Mouse (Mus musculus) c-Kit-positive CD71-negative TER-119-negative erythroid progenitor cells, embryonic 14.5 days (primary cell): ENCODE data around the gene Phf21b.

ENCODE experiments used
- DNase-seq: peaks from one replicate; pipeline ENCODE4 v3.0.0-alpha.2; 2013; ENCODE audit warnings: low read depth

The Phf21b gene

GRCm38 (mm10) chr15:84844831-84845230 lies 11.0 kb downstream of the Phf21b start:
- DNase-seq, result no peak

- no peak for DNase-seq
Observed at GRCm38 (mm10) chr15:84843034-84843433, 12.8 kb downstream of the Phf21b start.

GRCm38 (mm10) chr15:84841925-84842821 lies 13.7 kb downstream of the Phf21b start:
- no peak for DNase-seq

- no peak for DNase-seq
Observed at GRCm38 (mm10) chr15:84840560-84840959, 15.3 kb downstream of the Phf21b start.

- DNase-seq, result no peak
Observed at GRCm38 (mm10) chr15:84839521-84839920, 16.3 kb downstream of the Phf21b start.

- DNase-seq, result no peak
Observed at GRCm38 (mm10) chr15:84837896-84838295, 18.0 kb downstream of the Phf21b start.

GRCm38 (mm10) chr15:84829416-84829815 lies 26.4 kb downstream of the Phf21b start:
- peak; percentile 92 for DNase-seq

- no peak for DNase-seq
Observed at GRCm38 (mm10) chr15:84828603-84829002, 27.2 kb downstream of the Phf21b start.

- no peak for DNase-seq
Observed at GRCm38 (mm10) chr15:84823086-84823485, 32.8 kb downstream of the Phf21b start.

- no peak for DNase-seq
Observed at GRCm38 (mm10) chr15:84820811-84821210, 35.0 kb downstream of the Phf21b start.

- no peak for DNase-seq
Observed at GRCm38 (mm10) chr15:84818284-84818683, 37.6 kb downstream of the Phf21b start.

- DNase-seq, result no peak
Observed at GRCm38 (mm10) chr15:84817589-84817988, 38.3 kb downstream of the Phf21b start.

- DNase-seq, result no peak
Observed at GRCm38 (mm10) chr15:84815171-84815570, 40.7 kb downstream of the Phf21b start.

GRCm38 (mm10) chr15:84812831-84813357 lies 43.0 kb downstream of the Phf21b start:
- DNase-seq, result no peak

GRCm38 (mm10) chr15:84811126-84811525 lies 44.7 kb downstream of the Phf21b start:
- DNase-seq, result no peak

- no peak for DNase-seq
Observed at GRCm38 (mm10) chr15:84809275-84809952, 46.4 kb downstream of the Phf21b start.

GRCm38 (mm10) chr15:84803685-84804084 lies 52.2 kb downstream of the Phf21b start:
- DNase-seq, result no peak

GRCm38 (mm10) chr15:84800132-84800531 lies 55.7 kb downstream of the Phf21b start:
- DNase-seq, result no peak

GRCm38 (mm10) chr15:84793649-84794048 lies 62.2 kb downstream of the Phf21b start:
- no peak for DNase-seq

- no peak for DNase-seq
Observed at GRCm38 (mm10) chr15:84787161-84787560, 68.7 kb downstream of the Phf21b start.

- no peak for DNase-seq
Observed at GRCm38 (mm10) chr15:84784812-84785211, 71.0 kb downstream of the Phf21b start.

- DNase-seq, result no peak
Observed at GRCm38 (mm10) chr15:84778587-84778986, 77.3 kb downstream of the Phf21b start.
